Mouse (Mus musculus) liver, postnatal 0 days (tissue): Measurements from ENCODE around the gene Atp2b2.

Experiments
- CTCF ChIP-seq: sonication (generic); IDR thresholded peaks from 2 replicates; pipeline ENCODE4 v1.5.1; 2016; ENCODE audit warnings: antibody characterized with exemption, low read depth
- EP300 ChIP-seq: IDR thresholded peaks from 2 replicates; pipeline ENCODE4 v1.6.1; 2016; ENCODE audit warnings: antibody characterized with exemption, low read depth, mild to moderate bottlenecking

DNA sequence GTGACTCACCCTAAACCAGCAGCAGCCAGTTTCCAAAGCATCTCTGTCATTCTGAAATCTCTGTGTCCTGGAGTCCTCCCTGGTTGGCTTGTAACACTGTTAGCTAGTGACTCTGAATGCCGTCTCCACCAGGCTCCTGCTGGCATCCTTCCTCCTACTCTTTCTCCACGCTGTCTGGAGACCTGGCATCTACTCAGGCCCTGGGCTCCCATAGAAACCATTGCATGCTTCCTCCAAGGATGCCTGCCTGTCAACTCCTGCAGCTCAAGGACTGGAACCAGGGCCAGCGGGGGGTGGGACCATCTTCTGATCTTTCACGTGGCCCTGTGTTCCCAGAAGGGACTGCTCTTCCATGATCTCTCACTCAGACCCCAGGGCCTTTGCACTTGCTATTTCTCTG, 231.7 kb downstream of the Atp2b2 start:
- no peak for TF ChIP-seq CTCF
- no peak for TF ChIP-seq EP300
